Mouse (Mus musculus): ENCODE measurements around the gene Gm12166.

- TF ChIP-seq EP300 (IDR thresholded peaks at IDR 0.05) (no peak), CTCF (IDR thresholded peaks at IDR 0.05) (no peak)
Observed at GRCm38 (mm10) chr11:46036374-46036773, 15.7 kb downstream of the Gm12166 start.

All from lung, postnatal 0 days (tissue).